Mouse (Mus musculus) midbrain, embryonic 13.5 days (tissue): ENCODE results near the gene Mtap. TPM values are rescaled to one million over a fixed set of nuclear protein-coding genes. Genes with fewer than 3 reads are reported as not detected.
A peak's percentile ranks its signal among the peaks of the same experiment; 100 is the strongest.

Source experiments
- ATAC-seq: fragments of 200-750 bp; cut with Nextera tagmentation; 2 replicates; pipeline ENCODE4 v1.8.0; 2017; ENCODE audit warnings: mild to moderate bottlenecking, moderate TSS enrichment, moderate library complexity
- H3K27ac ChIP-seq: fragments of 300-500 bp; sonication (generic); 2 replicates; pipeline ENCODE4 v1.5.1; 2015; ENCODE audit warnings: inconsistent platforms, mild to moderate bottlenecking, moderate library complexity
- H3K27me3 ChIP-seq: fragments of 300-500 bp; sonication (generic); 2 replicates; pipeline ENCODE4 v1.6.1; 2015; ENCODE audit warnings: mild to moderate bottlenecking, inconsistent platforms
- H3K36me3 ChIP-seq: fragments of 300-500 bp; sonication (generic); 2 replicates; pipeline ENCODE4 v1.6.1; 2015; ENCODE audit warnings: mild to moderate bottlenecking, inconsistent platforms
- H3K4me1 ChIP-seq: fragments of 300-500 bp; sonication (generic); replicated peaks from 2 replicates; pipeline ENCODE4 v1.6.1; 2015; ENCODE audit warnings: inconsistent platforms
- H3K4me2 ChIP-seq: fragments of 300-500 bp; sonication (generic); replicated peaks from 2 replicates; pipeline ENCODE4 v1.6.1; 2015; ENCODE audit warnings: moderate library complexity, mild to moderate bottlenecking, inconsistent platforms
- H3K4me3 ChIP-seq: fragments of 300-500 bp; sonication (generic); replicated peaks from 2 replicates; pipeline ENCODE4 v1.5.1; 2015; ENCODE audit warnings: mild to moderate bottlenecking, inconsistent platforms
- H3K9ac ChIP-seq: fragments of 300-500 bp; sonication (generic); replicated peaks from 2 replicates; pipeline ENCODE4 v1.6.1; 2015; ENCODE audit warnings: mild to moderate bottlenecking, inconsistent platforms
- H3K9me3 ChIP-seq: fragments of 300-500 bp; sonication (generic); 2 replicates; pipeline ENCODE4 v1.6.1; 2016; ENCODE audit warnings: mild to moderate bottlenecking, inconsistent platforms
- WGBS: fragments of 180-500 bp; shearing (Covaris S2); methylation state at CpG from one replicate; pipeline ENCODE4 v1.1.7; 2015; 5-methylcytosine and 5-hydroxymethylcytosine counted together
- polyA plus RNA-seq: library from polyadenylated mRNA; unstranded; fragments of >200 nt; fragmentation: Nextera tagmentation; extraction: Ambion mirVana; gene quantifications from 2 replicates; pipeline ENCODE4 v1.2.1, GENCODE M21; 2015

Gene Mtap
- polyA plus RNA-seq, 1 experiment from 2014 or later, result 27.4 TPM

- Histone ChIP-seq H3K9ac (no peak overlapping the region), H3K4me2 (no peak overlapping the region), H3K27me3 (no peaks in the 10 kb centered on the region), H3K27ac (no peak overlapping the region), H3K4me1 (no peaks in the 10 kb centered on the region), H3K36me3 (no peaks in the 10 kb centered on the region), H3K4me3 (no peak overlapping the region), H3K9me3 (no peaks in the 10 kb centered on the region; the same call in 1 of the 2 replicates)
- ATAC-seq, result no peak
These were observed 17.0 kb upstream of the Mtap start for GRCm38 (mm10) chr4:89119900-89120299.

DNA sequence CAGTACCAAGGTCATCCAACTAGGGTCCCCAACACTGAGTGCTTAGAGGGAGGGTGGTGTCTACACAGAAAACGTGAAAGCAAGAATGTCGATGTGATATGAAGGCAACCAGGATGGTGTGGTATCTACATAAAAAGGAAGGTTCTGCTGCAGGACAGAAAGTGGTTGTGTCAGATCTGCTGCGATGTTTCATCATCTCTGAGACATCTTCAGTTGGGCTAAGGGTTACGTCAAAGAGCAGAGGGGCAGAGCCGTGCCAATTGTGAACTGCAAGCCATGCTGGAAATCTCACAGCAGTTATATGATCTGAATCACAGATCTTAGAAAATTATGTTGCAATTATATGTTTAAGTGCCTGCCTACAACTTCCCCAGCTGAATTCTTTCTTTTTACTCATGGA, 16.6 kb upstream of the Mtap start:
- no peaks in the 10 kb centered on the region for H3K36me3 ChIP-seq
- H3K27ac ChIP-seq, result no peak overlapping the region
- no peaks in the 10 kb centered on the region for H3K4me1 ChIP-seq
- no peaks in the 10 kb centered on the region; the same call in 1 of the 2 replicates for H3K9me3 ChIP-seq
- 92% methylated on average over 5 of the region's 5 CpGs for WGBS
- no peak overlapping the region for H3K9ac ChIP-seq
- no peak overlapping the region for H3K4me3 ChIP-seq
- H3K27me3 ChIP-seq, result no peaks in the 10 kb centered on the region
- no peak overlapping the region for H3K4me2 ChIP-seq
- ATAC-seq, result no peak

DNA sequence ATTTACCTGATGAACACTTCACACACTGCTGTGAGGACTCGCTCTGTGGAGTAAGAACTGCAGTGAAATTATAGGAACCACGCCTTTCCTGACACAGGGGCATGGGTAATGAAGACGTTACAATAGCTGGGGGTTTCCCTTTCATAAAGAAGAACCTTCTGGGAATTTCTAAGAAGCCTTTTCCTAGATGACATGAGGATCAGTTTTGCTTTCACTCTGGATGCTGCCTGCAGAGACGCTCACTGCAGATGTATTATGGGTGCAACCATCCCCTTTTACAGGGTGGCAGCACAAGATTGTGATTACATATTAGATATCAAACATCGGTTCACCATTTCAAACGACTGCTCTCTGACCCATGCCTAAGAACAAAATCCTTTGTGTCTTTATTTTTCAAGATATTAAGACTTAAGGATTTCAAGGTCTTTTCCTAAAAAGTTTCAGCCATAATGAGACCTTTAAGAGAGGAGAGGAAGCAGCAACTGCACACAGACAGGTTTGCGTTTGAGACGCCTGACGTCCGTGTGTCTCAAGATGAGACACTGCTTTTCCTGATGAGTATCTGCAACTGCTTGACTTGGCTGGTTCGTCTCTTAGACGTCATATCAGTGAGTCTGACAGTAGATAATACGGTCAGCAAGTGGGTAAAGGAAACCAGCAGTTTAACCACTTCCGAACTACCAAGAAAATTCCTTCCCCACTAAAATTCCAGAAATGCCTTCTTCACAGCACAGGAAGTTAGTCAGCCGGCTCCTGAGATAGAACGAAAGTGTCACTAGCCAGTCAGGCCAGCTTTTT, 13.3 kb upstream of the Mtap start:
- 85% methylated on average over 16 of the region's 16 CpGs for WGBS
- no peak overlapping the region for H3K9ac ChIP-seq
- ATAC-seq, result no peak

DNA sequence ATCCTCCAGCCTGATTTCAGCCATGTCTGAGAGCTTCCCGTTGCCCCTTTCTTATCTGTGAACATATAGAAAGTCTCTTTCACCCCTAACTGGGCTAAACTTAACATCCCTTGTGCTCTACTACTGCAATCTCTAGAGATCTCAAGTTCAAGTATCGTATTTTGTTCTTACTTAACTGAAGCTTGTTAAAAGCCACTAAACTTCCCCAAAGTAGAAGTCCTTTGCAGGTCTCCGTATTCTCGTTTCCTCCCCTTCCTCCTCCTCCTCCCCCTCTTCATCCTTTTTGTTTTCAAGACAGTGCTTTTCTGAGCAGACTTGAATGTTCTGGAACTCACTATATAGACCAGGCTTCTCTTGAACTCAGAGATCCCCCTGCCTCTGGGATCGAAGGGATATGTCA, 9.2 kb upstream of the Mtap start:
- no peaks in the 10 kb centered on the region for H3K4me1 ChIP-seq

More for the DNA sequence above, 13.3 kb upstream of the Mtap start:
- no peaks in the 10 kb centered on the region for H3K36me3 ChIP-seq
- H3K9me3 ChIP-seq, result no peaks in the 10 kb centered on the region
- H3K4me2 ChIP-seq, result no peak overlapping the region
- no peaks in the 10 kb centered on the region for H3K4me1 ChIP-seq
- no peak overlapping the region for H3K4me3 ChIP-seq
- no peak overlapping the region for H3K27ac ChIP-seq
- peaks cover 4% of the 10 kb centered on the region; the same call in 1 of the 2 replicates for H3K27me3 ChIP-seq

DNA sequence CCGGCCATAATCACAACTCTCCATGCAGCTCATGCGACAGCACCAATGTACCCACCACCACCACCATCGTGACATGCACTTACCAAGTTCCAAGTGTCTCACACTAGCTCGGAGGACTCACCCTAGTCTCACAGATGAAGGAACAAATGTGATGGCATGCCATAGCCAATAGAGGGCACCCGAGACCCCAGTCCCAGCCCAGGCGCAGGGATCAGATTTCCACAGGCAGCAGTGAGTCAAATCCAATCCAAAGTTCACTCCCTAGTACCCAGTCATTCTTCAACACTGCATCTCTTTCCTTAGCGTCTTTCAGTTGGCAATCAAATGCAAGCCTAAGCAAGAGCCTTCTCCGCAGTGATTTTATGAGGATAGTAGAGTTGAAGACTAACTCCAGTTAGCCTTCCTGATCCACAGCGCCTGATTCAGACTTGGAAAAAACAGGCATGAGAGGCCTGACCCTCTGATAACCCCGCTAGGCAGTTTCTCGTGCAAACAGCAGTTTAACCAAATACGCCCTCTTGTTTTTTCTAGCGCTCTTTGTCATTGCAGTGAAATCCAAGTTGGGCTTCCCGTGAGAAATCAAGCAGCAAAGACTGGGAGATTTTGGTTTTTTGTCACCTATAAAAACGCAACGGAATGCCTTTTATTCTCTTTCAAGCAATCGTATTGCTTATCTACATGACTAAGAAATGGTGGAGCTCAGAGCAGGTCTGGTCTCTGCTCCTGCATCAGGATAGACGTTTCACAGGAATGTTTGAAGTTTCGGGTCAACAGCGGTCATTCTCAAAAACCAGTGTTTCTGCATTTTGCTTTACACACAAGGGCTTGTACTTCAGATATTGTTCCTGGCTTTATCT, 8.6 kb upstream of the Mtap start:
- peaks cover 4% of the 10 kb centered on the region; the same call in 1 of the 2 replicates for H3K27me3 ChIP-seq
- H3K4me2 ChIP-seq, result no peak overlapping the region
- H3K9me3 ChIP-seq, result no peaks in the 10 kb centered on the region
- 36% methylated on average over 20 of the region's 20 CpGs for WGBS
- H3K36me3 ChIP-seq, result no peaks in the 10 kb centered on the region
- H3K27ac ChIP-seq, result no peak overlapping the region
- H3K9ac ChIP-seq, result no peak overlapping the region
- ATAC-seq, result 0 out of 2 replicates have a peak, but pooled peaks have one; percentile 43
- H3K4me3 ChIP-seq, result no peak overlapping the region
- no peaks in the 10 kb centered on the region for H3K4me1 ChIP-seq

More for the DNA sequence above, 9.2 kb upstream of the Mtap start:
- 63% methylated on average over 5 of the region's 5 CpGs for WGBS
- no peak for ATAC-seq
- H3K36me3 ChIP-seq, result no peaks in the 10 kb centered on the region
- H3K9me3 ChIP-seq, result no peaks in the 10 kb centered on the region
- H3K9ac ChIP-seq, result no peak overlapping the region
- no peak overlapping the region for H3K4me3 ChIP-seq
- H3K27me3 ChIP-seq, result peaks cover 4% of the 10 kb centered on the region; the same call in 1 of the 2 replicates
- no peak overlapping the region for H3K4me2 ChIP-seq
- no peak overlapping the region for H3K27ac ChIP-seq

- Histone ChIP-seq H3K27me3 (peaks cover 6% of the 10 kb centered on the region; the same call in 1 of the 2 replicates), H3K27ac (no peak overlapping the region), H3K36me3 (no peaks in the 10 kb centered on the region), H3K4me3 (no peak overlapping the region), H3K9me3 (no peaks in the 10 kb centered on the region), H3K4me1 (no peaks in the 10 kb centered on the region), H3K4me2 (no peak overlapping the region), H3K9ac (no peak overlapping the region)
- WGBS, result 79% methylated on average over 5 of the region's 5 CpGs
- ATAC-seq, result 0 out of 2 replicates have a peak, but pooled peaks have one; percentile 58
These were observed 8.0 kb upstream of the Mtap start for GRCm38 (mm10) chr4:89128937-89129277.

- ATAC-seq, result peak; percentile 70
- H3K36me3 ChIP-seq, result no peaks in the 10 kb centered on the region
These were observed 7.5 kb upstream of the Mtap start for GRCm38 (mm10) chr4:89129311-89129913.

DNA sequence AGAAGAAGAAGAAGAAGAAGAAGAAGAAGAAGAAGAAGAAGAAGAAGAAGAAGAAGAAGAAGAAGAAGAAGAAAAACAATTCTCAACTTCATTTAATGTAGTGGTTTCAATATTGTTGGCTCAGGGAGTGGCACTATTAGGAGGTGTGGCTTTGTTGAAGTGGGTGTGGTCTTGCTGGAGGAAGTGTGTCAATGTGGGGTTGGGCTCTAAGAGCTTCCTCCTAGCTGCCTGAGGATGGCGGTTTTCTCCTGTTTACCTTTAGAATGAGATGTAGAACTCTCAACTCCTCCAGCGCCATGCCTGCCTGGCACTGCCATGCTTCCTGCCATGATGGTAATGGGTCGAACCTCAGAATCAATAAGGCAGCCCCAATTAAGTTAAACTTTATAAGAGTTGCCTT, 5.1 kb upstream of the Mtap start:
- WGBS, result 85% methylated on average over 3 of the region's 3 CpGs
- Histone ChIP-seq H3K27me3 (peaks cover 9% of the 10 kb centered on the region; the same call in 1 of the 2 replicates), H3K4me1 (peaks cover 6% of the 10 kb centered on the region; the same call in 1 of the 2 replicates), H3K9ac (no peak overlapping the region), H3K36me3 (no peaks in the 10 kb centered on the region), H3K4me2 (no peak overlapping the region), H3K27ac (no peak overlapping the region), H3K9me3 (no peaks in the 10 kb centered on the region), H3K4me3 (no peak overlapping the region)
- ATAC-seq, result no peak

More at GRCm38 (mm10) chr4:89129311-89129913, 7.5 kb upstream of the Mtap start:
- 4% methylated on average over 5 of the region's 5 CpGs for WGBS
- H3K9ac ChIP-seq, result no peak overlapping the region
- no peak overlapping the region for H3K4me3 ChIP-seq
- no peak overlapping the region for H3K27ac ChIP-seq
- H3K9me3 ChIP-seq, result no peaks in the 10 kb centered on the region
- no peaks in the 10 kb centered on the region for H3K4me1 ChIP-seq
- H3K4me2 ChIP-seq, result no peak overlapping the region
- peaks cover 9% of the 10 kb centered on the region; the same call in 1 of the 2 replicates for H3K27me3 ChIP-seq

- Histone ChIP-seq H3K4me2 (peak overlapping the region; percentile 92), H3K4me3 (peak overlapping the region; percentile 88; the same call in 1 of the 2 replicates), H3K9me3 (no peaks in the 10 kb centered on the region), H3K27me3 (peaks cover 5% of the 10 kb centered on the region; the same call in 1 of the 2 replicates), H3K9ac (no peak overlapping the region), H3K36me3 (no peaks in the 10 kb centered on the region), H3K27ac (no peak overlapping the region), H3K4me1 (peaks cover 25% of the 10 kb centered on the region)
- WGBS, result 32% methylated on average over 3 of the region's 3 CpGs
- ATAC-seq, result no peak
These were observed 566 bp upstream of the Mtap start for GRCm38 (mm10) chr4:89136356-89136755.

DNA sequence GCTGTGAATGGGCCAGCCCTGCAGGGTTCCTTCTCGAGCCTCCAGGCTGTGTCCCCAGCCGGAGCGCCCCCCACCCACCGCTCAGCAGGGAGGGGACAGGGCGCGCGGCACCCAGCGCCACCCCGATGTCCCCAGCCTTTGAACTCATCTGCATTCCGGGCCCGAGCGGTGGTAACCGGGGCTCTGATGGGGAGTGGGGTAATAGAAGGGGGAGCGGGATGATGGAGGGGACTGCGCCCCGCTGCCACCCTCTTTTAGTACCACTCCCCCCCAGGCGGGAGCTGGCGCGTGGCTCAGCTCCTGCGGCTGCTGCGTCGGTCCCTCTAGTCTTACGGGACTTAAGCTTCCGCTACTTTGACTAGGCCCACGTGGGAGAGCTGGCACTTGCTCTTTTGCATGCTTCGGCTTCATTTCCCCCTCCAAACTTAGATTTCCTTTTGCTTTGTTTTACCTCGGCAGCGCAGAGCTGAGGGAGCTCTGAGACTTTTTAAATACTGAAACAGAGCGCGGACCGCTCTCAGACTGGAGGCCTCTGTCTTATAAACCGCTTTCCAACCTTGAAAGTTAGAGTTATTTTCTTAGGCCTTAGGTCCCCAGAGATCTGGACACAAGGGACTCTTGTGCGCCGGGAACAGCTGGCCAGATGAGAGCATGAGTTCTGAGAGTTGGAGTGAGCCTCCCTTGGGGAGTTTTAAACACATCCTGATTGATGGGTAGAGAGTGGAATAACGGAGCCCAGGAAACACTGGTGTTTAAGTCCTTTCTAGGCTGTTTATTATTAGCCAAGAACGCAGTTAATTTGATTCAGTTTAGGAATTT, 829 bp downstream of the Mtap start:
- Histone ChIP-seq H3K36me3 (no peaks in the 10 kb centered on the region), H3K4me1 (peaks cover 25% of the 10 kb centered on the region), H3K4me2 (peak overlapping the region; percentile 92), H3K27me3 (peaks cover 5% of the 10 kb centered on the region; the same call in 1 of the 2 replicates), H3K9me3 (no peaks in the 10 kb centered on the region), H3K27ac (peak overlapping the region; percentile 68), H3K9ac (peak overlapping the region; percentile 84), H3K4me3 (peak overlapping the region; percentile 88)
- peak; percentile 1; the same call in 1 of the 2 replicates for ATAC-seq
- under 1% methylated on average over 36 of the region's 36 CpGs for WGBS

GRCm38 (mm10) chr4:89138361-89138651, 1.4 kb downstream of the Mtap start:
- Histone ChIP-seq H3K4me1 (peaks cover 25% of the 10 kb centered on the region), H3K27me3 (peaks cover 5% of the 10 kb centered on the region; the same call in 1 of the 2 replicates), H3K4me3 (peak overlapping the region; percentile 88), H3K9ac (peak overlapping the region; percentile 84), H3K27ac (no peak overlapping the region; the same call in 1 of the 2 replicates), H3K9me3 (no peaks in the 10 kb centered on the region), H3K4me2 (peak overlapping the region; percentile 92), H3K36me3 (no peaks in the 10 kb centered on the region)
- 11% methylated on average over 4 of the region's 4 CpGs for WGBS
- ATAC-seq, result no peak
